Mouse (Mus musculus): ENCODE measurements around the gene Ceacam9. TPM values are rescaled to one million over a fixed set of nuclear protein-coding genes. Genes with fewer than 3 reads are reported as not detected.
"Not testable (repeated sequence)": the region's sequence is repeated elsewhere in the genome, so short reads cannot be mapped to it uniquely, and the experiment has no call there.

The Ceacam9 gene
- polyA plus RNA-seq, 1 experiment from 2014 or later = not detected

GRCm38 (mm10) chr7:16699042-16699441 lies 22.7 kb upstream of the Ceacam9 start:
- Histone ChIP-seq H3K36me3 (replicated peaks; ENCODE audit: insufficient read depth, low read length) (no peaks in the 10 kb centered on the region), H3K9me3 (ENCODE audit: low read length) (no peaks in the 10 kb centered on the region), H3K4me1 (ENCODE audit: insufficient read depth) (no peaks in the 10 kb centered on the region), H3K4me3 (ENCODE audit: low read depth, low read length) (no peak overlapping the region), H3K9ac (replicated peaks) (no peak overlapping the region), H3K4me2 (ENCODE audit: low read depth, low read length) (no peak overlapping the region), H3K27me3 (ENCODE audit: insufficient read depth, low read length) (no peaks in the 10 kb centered on the region), H3K27ac (ENCODE audit: low read depth) (no peak overlapping the region)
- WGBS (ENCODE audit: insufficient replicate concordance) = 38% methylated on average over 2 of the region's 2 CpGs
- ATAC-seq (no peak), DNase-seq (no peak)
- TF ChIP-seq EP300 (IDR thresholded peaks at IDR 0.05; ENCODE audit: low read depth) (no peak), CTCF (IDR thresholded peaks at IDR 0.05; ENCODE audit: low read depth) (peak; percentile 79)

GRCm38 (mm10) chr7:16700583-16700982 lies 21.1 kb upstream of the Ceacam9 start:
- H3K9me3 ChIP-seq (ENCODE audit: low read length) = no peaks in the 10 kb centered on the region
- H3K27ac ChIP-seq (ENCODE audit: low read depth) = no peak overlapping the region
- no peak overlapping the region for H3K4me3 ChIP-seq (ENCODE audit: low read depth, low read length)
- no peak for ATAC-seq
- no peaks in the 10 kb centered on the region for H3K4me1 ChIP-seq (ENCODE audit: insufficient read depth)
- TF ChIP-seq EP300 (IDR thresholded peaks at IDR 0.05; ENCODE audit: low read depth) = no peak
- no peak for TF ChIP-seq CTCF (IDR thresholded peaks at IDR 0.05; ENCODE audit: low read depth)
- no peaks in the 10 kb centered on the region for H3K36me3 ChIP-seq (replicated peaks; ENCODE audit: insufficient read depth, low read length)
- H3K27me3 ChIP-seq (ENCODE audit: insufficient read depth, low read length) = no peaks in the 10 kb centered on the region
- H3K4me2 ChIP-seq (ENCODE audit: low read depth, low read length) = no peak overlapping the region
- 60% methylated on average over 5 of the region's 5 CpGs for WGBS (ENCODE audit: insufficient replicate concordance)
- H3K9ac ChIP-seq (replicated peaks) = no peak overlapping the region
- no peak for DNase-seq

GRCm38 (mm10) chr7:16706385-16706784 lies 15.3 kb upstream of the Ceacam9 start:
- Histone ChIP-seq H3K27ac (ENCODE audit: low read depth) (no peak overlapping the region), H3K9ac (replicated peaks) (no peak overlapping the region), H3K4me3 (ENCODE audit: low read depth, low read length) (no peak overlapping the region), H3K4me2 (ENCODE audit: low read depth, low read length) (no peak overlapping the region), H3K9me3 (ENCODE audit: low read length) (no peaks in the 10 kb centered on the region), H3K4me1 (ENCODE audit: insufficient read depth) (no peaks in the 10 kb centered on the region), H3K36me3 (replicated peaks; ENCODE audit: insufficient read depth, low read length) (no peaks in the 10 kb centered on the region), H3K27me3 (ENCODE audit: insufficient read depth, low read length) (no peaks in the 10 kb centered on the region)
- TF ChIP-seq CTCF (IDR thresholded peaks at IDR 0.05; ENCODE audit: low read depth) (no peak), EP300 (IDR thresholded peaks at IDR 0.05; ENCODE audit: low read depth) (no peak)
- DNase-seq (no peak), ATAC-seq (no peak)
- WGBS (ENCODE audit: insufficient replicate concordance) = 35% methylated on average over 9 of the region's 9 CpGs

GRCm38 (mm10) chr7:16708244-16708643 lies 13.5 kb upstream of the Ceacam9 start:
- Histone ChIP-seq H3K36me3 (replicated peaks; ENCODE audit: insufficient read depth, low read length) (no peaks in the 10 kb centered on the region), H3K9ac (replicated peaks) (no peak overlapping the region), H3K27me3 (ENCODE audit: insufficient read depth, low read length) (no peaks in the 10 kb centered on the region), H3K9me3 (ENCODE audit: low read length) (no peaks in the 10 kb centered on the region), H3K4me2 (ENCODE audit: low read depth, low read length) (no peak overlapping the region), H3K4me1 (ENCODE audit: insufficient read depth) (no peaks in the 10 kb centered on the region), H3K27ac (ENCODE audit: low read depth) (no peak overlapping the region), H3K4me3 (ENCODE audit: low read depth, low read length) (no peak overlapping the region)
- DNase-seq (no peak), ATAC-seq (no peak)
- WGBS (ENCODE audit: insufficient replicate concordance) = 37% methylated on average over 9 of the region's 9 CpGs
- no peak for TF ChIP-seq EP300 (IDR thresholded peaks at IDR 0.05; ENCODE audit: low read depth)
- TF ChIP-seq CTCF (IDR thresholded peaks at IDR 0.05; ENCODE audit: low read depth) = no peak

- H3K27ac ChIP-seq (ENCODE audit: low read depth) = no peak overlapping the region
- DNase-seq (no peak), ATAC-seq (no peak)
- H3K27me3 ChIP-seq (ENCODE audit: insufficient read depth, low read length) = no peaks in the 10 kb centered on the region
- no peaks in the 10 kb centered on the region for H3K36me3 ChIP-seq (replicated peaks; ENCODE audit: insufficient read depth, low read length)
- no peaks in the 10 kb centered on the region for H3K9me3 ChIP-seq (ENCODE audit: low read length)
- H3K4me3 ChIP-seq (ENCODE audit: low read depth, low read length) = no peak overlapping the region
- WGBS (ENCODE audit: insufficient replicate concordance) = 64% methylated on average over 5 of the region's 5 CpGs
- H3K4me2 ChIP-seq (ENCODE audit: low read depth, low read length) = no peak overlapping the region
- TF ChIP-seq CTCF (IDR thresholded peaks at IDR 0.05; ENCODE audit: low read depth) (peak; percentile 44), EP300 (IDR thresholded peaks at IDR 0.05; ENCODE audit: low read depth) (no peak)
- no peaks in the 10 kb centered on the region for H3K4me1 ChIP-seq (ENCODE audit: insufficient read depth)
- H3K9ac ChIP-seq (replicated peaks) = no peak overlapping the region
Measured at GRCm38 (mm10) chr7:16710604-16711003, 11.1 kb upstream of the Ceacam9 start.

GRCm38 (mm10) chr7:16712633-16713415 lies 8.9 kb upstream of the Ceacam9 start:
- no peak overlapping the region for H3K4me2 ChIP-seq (ENCODE audit: low read depth, low read length)
- H3K36me3 ChIP-seq (replicated peaks; ENCODE audit: insufficient read depth, low read length) = no peaks in the 10 kb centered on the region
- ATAC-seq (no peak), DNase-seq (no peak)
- H3K4me3 ChIP-seq (ENCODE audit: low read depth, low read length) = no peak overlapping the region
- no peak overlapping the region for H3K27ac ChIP-seq (ENCODE audit: low read depth)
- TF ChIP-seq CTCF (IDR thresholded peaks at IDR 0.05; ENCODE audit: low read depth) (peak; percentile 41), EP300 (IDR thresholded peaks at IDR 0.05; ENCODE audit: low read depth) (no peak)
- H3K4me1 ChIP-seq (ENCODE audit: insufficient read depth) = no peaks in the 10 kb centered on the region
- H3K27me3 ChIP-seq (ENCODE audit: insufficient read depth, low read length) = no peaks in the 10 kb centered on the region
- 66% methylated on average over 13 of the region's 13 CpGs for WGBS (ENCODE audit: insufficient replicate concordance)
- no peaks in the 10 kb centered on the region for H3K9me3 ChIP-seq (ENCODE audit: low read length)
- H3K9ac ChIP-seq (replicated peaks) = no peak overlapping the region

GRCm38 (mm10) chr7:16716456-16717152 lies 5.1 kb upstream of the Ceacam9 start:
- H3K9me3 ChIP-seq (ENCODE audit: low read length); H3K4me2 ChIP-seq (ENCODE audit: low read depth, low read length); ATAC-seq; H3K27ac ChIP-seq (ENCODE audit: low read depth); H3K4me1 ChIP-seq (ENCODE audit: insufficient read depth); H3K36me3 ChIP-seq (replicated peaks; ENCODE audit: insufficient read depth, low read length); H3K4me3 ChIP-seq (ENCODE audit: low read depth, low read length); DNase-seq; H3K9ac ChIP-seq (replicated peaks); H3K27me3 ChIP-seq (ENCODE audit: insufficient read depth, low read length): not testable (repeated sequence)
- WGBS (ENCODE audit: insufficient replicate concordance) = 39% methylated on average over 8 of the region's 8 CpGs

GRCm38 (mm10) chr7:16722490-16722889 lies 761 bp downstream of the Ceacam9 start:
- H3K4me2 ChIP-seq (ENCODE audit: low read depth, low read length); H3K4me3 ChIP-seq (ENCODE audit: low read depth, low read length); H3K4me1 ChIP-seq (ENCODE audit: insufficient read depth); H3K27ac ChIP-seq (ENCODE audit: low read depth); H3K36me3 ChIP-seq (replicated peaks; ENCODE audit: insufficient read depth, low read length); H3K27me3 ChIP-seq (ENCODE audit: insufficient read depth, low read length); ATAC-seq; H3K9me3 ChIP-seq (ENCODE audit: low read length); H3K9ac ChIP-seq (replicated peaks); DNase-seq: not testable (repeated sequence)
- WGBS (ENCODE audit: insufficient replicate concordance) = 20% methylated on average over 1 of the region's 3 CpGs

All from liver, postnatal 0 days (tissue).